Mouse (Mus musculus): ENCODE measurements around the gene B430218F22Rik. TPM values are rescaled to one million over a fixed set of nuclear protein-coding genes. Genes with fewer than 3 reads are reported as not detected.

Gene B430218F22Rik
- 0.69 and 0.94 TPM in 2 replicates for polyA plus RNA-seq (2014; fragmentation: Nextera tagmentation; extraction: Ambion mirVana)

GRCm38 (mm10) chr13:118386511-118387447 is at the start of gene B430218F22Rik, which contains the start of gene Mrps30:
TSS of gene B430218F22Rik (plus strand) at chr13:118386630.
TSS of gene Mrps30 (minus strand) at chr13:118387252.
- Histone ChIP-seq H3K9me3 (ENCODE audit: control insufficient read depth, low read length) (no peaks in the 10 kb centered on the region), H3K4me2 (ENCODE audit: low read depth, low read length, severe bottlenecking) (peak within 1 kb of the TSS; percentile 69), H3K27me3 (ENCODE audit: control insufficient read depth, insufficient read depth, low read length) (no peaks in the 10 kb centered on the region), H3K9ac (ENCODE audit: low read length) (peak within 1 kb of the TSS; percentile 86), H3K4me3 (ENCODE audit: low read depth, low read length) (peak within 1 kb of the TSS; percentile 62), H3K27ac (ENCODE audit: low read depth, low read length) (peak within 1 kb of the TSS; percentile 37; the same call in 1 of the 2 replicates), H3K4me1 (replicated peaks; ENCODE audit: control insufficient read depth, insufficient read depth, low read length) (no peaks in the 10 kb centered on the region; the same call in 1 of the 2 replicates), H3K36me3 (ENCODE audit: control insufficient read depth, insufficient read depth, low read length) (no peaks in the 10 kb centered on the region; the same call in 1 of the 2 replicates)
- WGBS, result under 1% methylated on average over 93 of the region's 93 CpGs
- DNase-seq (ENCODE audit: low spot score) (peak; percentile 97), ATAC-seq (replicated peaks; ENCODE audit: low FRiP score) (peak; percentile 98)

- H3K9ac ChIP-seq (ENCODE audit: low read length), result no peak overlapping the region
- DNase-seq (ENCODE audit: low spot score) (no peak), ATAC-seq (replicated peaks; ENCODE audit: low FRiP score) (peak; percentile 34)
- 29% methylated on average over 10 of the region's 10 CpGs for WGBS
- no peaks in the 10 kb centered on the region for H3K27me3 ChIP-seq (ENCODE audit: control insufficient read depth, insufficient read depth, low read length)
- no peaks in the 10 kb centered on the region for H3K9me3 ChIP-seq (ENCODE audit: control insufficient read depth, low read length)
- no peaks in the 10 kb centered on the region for H3K36me3 ChIP-seq (ENCODE audit: control insufficient read depth, insufficient read depth, low read length)
- no peak overlapping the region for H3K4me2 ChIP-seq (ENCODE audit: low read depth, low read length, severe bottlenecking)
- H3K4me3 ChIP-seq (ENCODE audit: low read depth, low read length), result no peak overlapping the region
- H3K4me1 ChIP-seq (replicated peaks; ENCODE audit: control insufficient read depth, insufficient read depth, low read length), result no peaks in the 10 kb centered on the region
- no peak overlapping the region for H3K27ac ChIP-seq (ENCODE audit: low read depth, low read length)
Observed at GRCm38 (mm10) chr13:118350257-118350656, 36.2 kb upstream of the B430218F22Rik start.

GRCm38 (mm10) chr13:118350870-118351269 is 35.6 kb upstream of the B430218F22Rik start:
- no peak overlapping the region for H3K4me3 ChIP-seq (ENCODE audit: low read depth, low read length)
- ATAC-seq (replicated peaks; ENCODE audit: low FRiP score), result 0 out of 2 replicates have a peak, but pooled peaks have one; percentile 11
- no peaks in the 10 kb centered on the region for H3K27me3 ChIP-seq (ENCODE audit: control insufficient read depth, insufficient read depth, low read length)
- no peak overlapping the region for H3K4me2 ChIP-seq (ENCODE audit: low read depth, low read length, severe bottlenecking)
- no peak for DNase-seq (ENCODE audit: low spot score)
- H3K9me3 ChIP-seq (ENCODE audit: control insufficient read depth, low read length), result no peaks in the 10 kb centered on the region
- H3K4me1 ChIP-seq (replicated peaks; ENCODE audit: control insufficient read depth, insufficient read depth, low read length), result no peaks in the 10 kb centered on the region
- H3K27ac ChIP-seq (ENCODE audit: low read depth, low read length), result no peak overlapping the region
- no peaks in the 10 kb centered on the region for H3K36me3 ChIP-seq (ENCODE audit: control insufficient read depth, insufficient read depth, low read length)
- H3K9ac ChIP-seq (ENCODE audit: low read length), result no peak overlapping the region
- 91% methylated on average over 10 of the region's 10 CpGs for WGBS

- H3K36me3 ChIP-seq (ENCODE audit: control insufficient read depth, insufficient read depth, low read length), result no peaks in the 10 kb centered on the region
- H3K4me3 ChIP-seq (ENCODE audit: low read depth, low read length), result no peak overlapping the region
- no peak for DNase-seq (ENCODE audit: low spot score)
Observed at GRCm38 (mm10) chr13:118363342-118363741, 23.1 kb upstream of the B430218F22Rik start.

GRCm38 (mm10) chr13:118365774-118366173 is 20.7 kb upstream of the B430218F22Rik start:
- DNase-seq (ENCODE audit: low spot score), result no peak
- no peak for ATAC-seq (replicated peaks; ENCODE audit: low FRiP score)
- no peak overlapping the region for H3K4me2 ChIP-seq (ENCODE audit: low read depth, low read length, severe bottlenecking)
- no peak overlapping the region for H3K27ac ChIP-seq (ENCODE audit: low read depth, low read length)
- H3K9ac ChIP-seq (ENCODE audit: low read length), result no peak overlapping the region
- H3K36me3 ChIP-seq (ENCODE audit: control insufficient read depth, insufficient read depth, low read length), result no peaks in the 10 kb centered on the region
- WGBS, result 95% methylated on average over 1 of the region's 1 CpGs
- no peaks in the 10 kb centered on the region for H3K27me3 ChIP-seq (ENCODE audit: control insufficient read depth, insufficient read depth, low read length)
- H3K4me3 ChIP-seq (ENCODE audit: low read depth, low read length), result no peak overlapping the region
- H3K4me1 ChIP-seq (replicated peaks; ENCODE audit: control insufficient read depth, insufficient read depth, low read length), result no peaks in the 10 kb centered on the region
- no peaks in the 10 kb centered on the region for H3K9me3 ChIP-seq (ENCODE audit: control insufficient read depth, low read length)

More at GRCm38 (mm10) chr13:118363342-118363741, 23.1 kb upstream of the B430218F22Rik start:
- Histone ChIP-seq H3K27ac (ENCODE audit: low read depth, low read length) (no peak overlapping the region), H3K9me3 (ENCODE audit: control insufficient read depth, low read length) (no peaks in the 10 kb centered on the region), H3K4me2 (ENCODE audit: low read depth, low read length, severe bottlenecking) (no peak overlapping the region), H3K9ac (ENCODE audit: low read length) (no peak overlapping the region), H3K27me3 (ENCODE audit: control insufficient read depth, insufficient read depth, low read length) (no peaks in the 10 kb centered on the region), H3K4me1 (replicated peaks; ENCODE audit: control insufficient read depth, insufficient read depth, low read length) (no peaks in the 10 kb centered on the region)
- 90% methylated on average over 6 of the region's 6 CpGs for WGBS
- ATAC-seq (replicated peaks; ENCODE audit: low FRiP score), result no peak

- H3K27ac ChIP-seq (ENCODE audit: low read depth, low read length), result no peak overlapping the region
- H3K27me3 ChIP-seq (ENCODE audit: control insufficient read depth, insufficient read depth, low read length), result no peaks in the 10 kb centered on the region
- H3K36me3 ChIP-seq (ENCODE audit: control insufficient read depth, insufficient read depth, low read length), result no peaks in the 10 kb centered on the region
- 90% methylated on average over 4 of the region's 4 CpGs for WGBS
- H3K9me3 ChIP-seq (ENCODE audit: control insufficient read depth, low read length), result no peaks in the 10 kb centered on the region
- no peak for DNase-seq (ENCODE audit: low spot score)
- ATAC-seq (replicated peaks; ENCODE audit: low FRiP score), result no peak
- no peak overlapping the region for H3K4me3 ChIP-seq (ENCODE audit: low read depth, low read length)
- H3K4me1 ChIP-seq (replicated peaks; ENCODE audit: control insufficient read depth, insufficient read depth, low read length), result no peaks in the 10 kb centered on the region
- H3K4me2 ChIP-seq (ENCODE audit: low read depth, low read length, severe bottlenecking), result no peak overlapping the region
- no peak overlapping the region for H3K9ac ChIP-seq (ENCODE audit: low read length)
Observed at GRCm38 (mm10) chr13:118372871-118373270, 13.6 kb upstream of the B430218F22Rik start.

- peak; percentile 80 for DNase-seq (ENCODE audit: low spot score)
- Histone ChIP-seq H3K4me3 (ENCODE audit: low read depth, low read length) (no peak overlapping the region), H3K36me3 (ENCODE audit: control insufficient read depth, insufficient read depth, low read length) (no peaks in the 10 kb centered on the region; the same call in 1 of the 2 replicates), H3K4me2 (ENCODE audit: low read depth, low read length, severe bottlenecking) (no peak overlapping the region), H3K27me3 (ENCODE audit: control insufficient read depth, insufficient read depth, low read length) (no peaks in the 10 kb centered on the region), H3K9ac (ENCODE audit: low read length) (no peak overlapping the region), H3K4me1 (replicated peaks; ENCODE audit: control insufficient read depth, insufficient read depth, low read length) (no peaks in the 10 kb centered on the region), H3K27ac (ENCODE audit: low read depth, low read length) (no peak overlapping the region), H3K9me3 (ENCODE audit: control insufficient read depth, low read length) (no peaks in the 10 kb centered on the region)
- 82% methylated on average over 1 of the region's 1 CpGs for WGBS
- 0 out of 2 replicates have a peak, but pooled peaks have one; percentile 29 for ATAC-seq (replicated peaks; ENCODE audit: low FRiP score)
Observed at GRCm38 (mm10) chr13:118379155-118379554, 7.3 kb upstream of the B430218F22Rik start.

GRCm38 (mm10) chr13:118380381-118380780 is 6.0 kb upstream of the B430218F22Rik start:
- H3K9me3 ChIP-seq (ENCODE audit: control insufficient read depth, low read length), result no peaks in the 10 kb centered on the region
- H3K27me3 ChIP-seq (ENCODE audit: control insufficient read depth, insufficient read depth, low read length), result no peaks in the 10 kb centered on the region
- H3K27ac ChIP-seq (ENCODE audit: low read depth, low read length), result no peak overlapping the region
- DNase-seq (ENCODE audit: low spot score) (no peak), ATAC-seq (replicated peaks; ENCODE audit: low FRiP score) (no peak)
- WGBS, result 88% methylated on average over 10 of the region's 10 CpGs
- no peak overlapping the region for H3K4me3 ChIP-seq (ENCODE audit: low read depth, low read length)
- H3K9ac ChIP-seq (ENCODE audit: low read length), result no peak overlapping the region
- no peak overlapping the region for H3K4me2 ChIP-seq (ENCODE audit: low read depth, low read length, severe bottlenecking)
- no peaks in the 10 kb centered on the region; the same call in 1 of the 2 replicates for H3K36me3 ChIP-seq (ENCODE audit: control insufficient read depth, insufficient read depth, low read length)
- H3K4me1 ChIP-seq (replicated peaks; ENCODE audit: control insufficient read depth, insufficient read depth, low read length), result no peaks in the 10 kb centered on the region
